Mouse (Mus musculus): Measurements from ENCODE around the gene Ppp1r15a. TPM values are rescaled to one million over a fixed set of nuclear protein-coding genes. Genes with fewer than 3 reads are reported as not detected.

Ppp1r15a gene
- total and polyA plus RNA-seq, 3 experiments = 27.3 to 36.0 (median 29.6) TPM

- H3K36me3 ChIP-seq (ENCODE audit: control insufficient read depth, insufficient read depth, low read length) = no peaks in the 10 kb centered on the region
- H3K9ac ChIP-seq (ENCODE audit: low read depth, low read length) = no peak overlapping the region
- H3K4me1 ChIP-seq (ENCODE audit: control insufficient read depth, insufficient read depth, low read length) = no peaks in the 10 kb centered on the region
- no peak for TF ChIP-seq EP300 (IDR thresholded peaks at IDR 0.05; ENCODE audit: insufficient read depth, low read depth, low read length)
- TF ChIP-seq POLR2A (IDR thresholded peaks at IDR 0.05; ENCODE audit: insufficient read depth, low read depth, low read length) = no peak
- TF ChIP-seq CTCF (IDR thresholded peaks at IDR 0.05) = no peak
- no peak overlapping the region for H3K27ac ChIP-seq
- H3K79me2 ChIP-seq (replicated peaks; ENCODE audit: control insufficient read depth, insufficient read depth, low read length) = no peaks in the 10 kb centered on the region
- H3K4me3 ChIP-seq = no peak overlapping the region
- no peak for DNase-seq
- 92% methylated on average over 16 of the region's 16 CpGs for WGBS
- no peaks in the 10 kb centered on the region for H3K27me3 ChIP-seq (ENCODE audit: control insufficient read depth, insufficient read depth, low read length)
- intact Hi-C loops (cut with DNase I) = loop anchor here (10.0 kb wide), 1 partner anchor 135 kb away; the partner anchor contains the start of gene Ntn5
Observed at GRCm38 (mm10) chr7:45549641-45550436, 23.8 kb upstream of the Ppp1r15a start.

GRCm38 (mm10) chr7:45544525-45544924 lies 18.5 kb upstream of the Ppp1r15a start:
- no peak for DNase-seq
- no peaks in the 10 kb centered on the region for H3K27me3 ChIP-seq (ENCODE audit: control insufficient read depth, insufficient read depth, low read length)
- H3K27ac ChIP-seq = no peak overlapping the region
- H3K36me3 ChIP-seq (ENCODE audit: control insufficient read depth, insufficient read depth, low read length) = no peaks in the 10 kb centered on the region
- H3K4me3 ChIP-seq = no peak overlapping the region
- WGBS = 92% methylated on average over 1 of the region's 1 CpGs
- intact Hi-C loops (cut with DNase I) = no loop called here
- H3K79me2 ChIP-seq (replicated peaks; ENCODE audit: control insufficient read depth, insufficient read depth, low read length) = no peaks in the 10 kb centered on the region
- no peak overlapping the region for H3K9ac ChIP-seq (ENCODE audit: low read depth, low read length)
- H3K4me1 ChIP-seq (ENCODE audit: control insufficient read depth, insufficient read depth, low read length) = no peaks in the 10 kb centered on the region
- TF ChIP-seq POLR2A (IDR thresholded peaks at IDR 0.05; ENCODE audit: insufficient read depth, low read depth, low read length) (no peak), CTCF (IDR thresholded peaks at IDR 0.05) (peak; percentile 47), EP300 (IDR thresholded peaks at IDR 0.05; ENCODE audit: insufficient read depth, low read depth, low read length) (no peak)

- H3K4me3 ChIP-seq = no peak overlapping the region
- TF ChIP-seq EP300 (IDR thresholded peaks at IDR 0.05; ENCODE audit: insufficient read depth, low read depth, low read length) = no peak
- TF ChIP-seq POLR2A (IDR thresholded peaks at IDR 0.05; ENCODE audit: insufficient read depth, low read depth, low read length) = no peak
- no peak for TF ChIP-seq CTCF (IDR thresholded peaks at IDR 0.05)
- no peak overlapping the region for H3K9ac ChIP-seq (ENCODE audit: low read depth, low read length)
- intact Hi-C loops (cut with DNase I) = no loop called here
- no peaks in the 10 kb centered on the region for H3K27me3 ChIP-seq (ENCODE audit: control insufficient read depth, insufficient read depth, low read length)
- no peaks in the 10 kb centered on the region for H3K36me3 ChIP-seq (ENCODE audit: control insufficient read depth, insufficient read depth, low read length)
- 79% methylated on average over 2 of the region's 2 CpGs for WGBS
- DNase-seq = no peak
- no peak overlapping the region for H3K27ac ChIP-seq
- H3K4me1 ChIP-seq (ENCODE audit: control insufficient read depth, insufficient read depth, low read length) = no peaks in the 10 kb centered on the region
- no peaks in the 10 kb centered on the region for H3K79me2 ChIP-seq (replicated peaks; ENCODE audit: control insufficient read depth, insufficient read depth, low read length)
Observed at GRCm38 (mm10) chr7:45540213-45540612, 14.1 kb upstream of the Ppp1r15a start.

DNA sequence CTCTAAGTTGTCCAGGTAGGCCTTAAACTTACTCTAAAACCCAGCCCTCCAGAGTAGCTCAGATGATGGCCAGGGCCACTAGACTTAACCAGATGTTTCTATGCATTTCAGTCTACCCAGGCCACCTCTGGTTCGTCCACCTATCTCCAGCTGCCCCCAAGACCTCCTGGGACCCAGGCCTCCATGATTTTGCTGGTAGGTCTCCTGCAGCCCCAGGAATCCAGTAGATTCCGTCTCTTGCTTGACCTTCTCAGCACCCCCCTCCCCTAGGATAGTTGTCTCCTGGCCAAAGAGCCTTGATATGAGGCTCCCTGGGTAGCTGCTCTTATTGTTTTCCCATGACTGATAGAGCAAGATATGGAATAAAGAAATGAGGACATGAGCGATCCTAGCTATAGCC lies 13.0 kb upstream of the Ppp1r15a start:
- no peaks in the 10 kb centered on the region for H3K27me3 ChIP-seq (ENCODE audit: control insufficient read depth, insufficient read depth, low read length)
- DNase-seq = no peak
- no peak overlapping the region for H3K4me3 ChIP-seq
- H3K79me2 ChIP-seq (replicated peaks; ENCODE audit: control insufficient read depth, insufficient read depth, low read length) = no peaks in the 10 kb centered on the region
- H3K27ac ChIP-seq = no peak overlapping the region
- no peak overlapping the region for H3K9ac ChIP-seq (ENCODE audit: low read depth, low read length)
- intact Hi-C loops (cut with DNase I) = no loop called here
- TF ChIP-seq POLR2A (IDR thresholded peaks at IDR 0.05; ENCODE audit: insufficient read depth, low read depth, low read length) (no peak), CTCF (IDR thresholded peaks at IDR 0.05) (no peak; the same call in 1 of the 2 replicates), EP300 (IDR thresholded peaks at IDR 0.05; ENCODE audit: insufficient read depth, low read depth, low read length) (no peak)
- H3K4me1 ChIP-seq (ENCODE audit: control insufficient read depth, insufficient read depth, low read length) = no peaks in the 10 kb centered on the region
- WGBS = 79% methylated on average over 3 of the region's 3 CpGs
- H3K36me3 ChIP-seq (ENCODE audit: control insufficient read depth, insufficient read depth, low read length) = no peaks in the 10 kb centered on the region

DNA sequence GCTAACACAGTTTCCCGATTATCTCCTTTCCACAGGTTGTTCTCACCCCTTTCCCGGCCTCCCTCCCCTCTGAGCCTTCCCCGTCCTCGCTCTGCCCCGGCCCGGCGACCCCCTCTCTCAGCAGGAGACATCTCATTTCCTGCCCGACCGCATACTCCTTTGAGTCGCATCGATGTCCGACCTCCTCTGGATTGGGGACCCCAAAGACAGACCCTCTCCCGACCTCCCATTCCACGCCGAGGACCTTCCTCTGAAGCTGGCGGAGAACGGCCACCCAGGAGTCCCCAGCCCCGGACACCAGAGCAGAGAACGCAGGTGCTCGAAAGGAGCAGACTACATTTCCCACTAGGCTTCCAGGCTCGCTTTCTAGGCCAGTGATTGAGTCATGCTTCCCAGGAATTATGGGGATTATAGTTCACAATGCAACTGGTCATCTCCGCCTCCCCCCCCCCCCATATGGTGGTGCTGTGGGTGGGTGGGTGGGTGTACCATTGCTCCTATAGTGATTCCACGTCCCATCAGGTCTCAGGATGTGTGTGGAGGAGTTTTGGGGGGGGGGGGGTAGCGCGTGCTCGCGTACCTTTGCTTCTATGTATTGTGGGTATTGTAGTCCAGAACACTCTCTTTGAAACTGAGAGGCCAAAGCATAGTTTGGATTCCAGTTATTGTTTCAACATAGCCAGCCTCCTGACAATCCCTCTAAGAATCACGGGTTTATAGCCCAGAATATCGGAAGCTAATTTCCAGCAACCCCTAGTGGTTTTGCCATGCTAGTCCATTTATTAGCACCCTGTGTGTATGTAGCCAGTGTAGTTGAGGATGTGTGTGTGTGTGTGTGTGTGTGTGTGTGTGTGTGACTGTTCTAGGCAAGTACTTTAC lies 12.3 kb upstream of the Ppp1r15a start:
- no peaks in the 10 kb centered on the region for H3K4me1 ChIP-seq (ENCODE audit: control insufficient read depth, insufficient read depth, low read length)
- H3K27me3 ChIP-seq (ENCODE audit: control insufficient read depth, insufficient read depth, low read length) = no peaks in the 10 kb centered on the region
- H3K27ac ChIP-seq = no peak overlapping the region
- peak overlapping the region; percentile 58 for H3K4me3 ChIP-seq
- no peaks in the 10 kb centered on the region for H3K36me3 ChIP-seq (ENCODE audit: control insufficient read depth, insufficient read depth, low read length)
- DNase-seq = peak; percentile 56 to 58
- TF ChIP-seq EP300 (IDR thresholded peaks at IDR 0.05; ENCODE audit: insufficient read depth, low read depth, low read length) (no peak), CTCF (IDR thresholded peaks at IDR 0.05) (peak; percentile 54)
- H3K9ac ChIP-seq (ENCODE audit: low read depth, low read length) = peak overlapping the region; percentile 37
- 5% methylated on average over 28 of the region's 29 CpGs for WGBS
- H3K79me2 ChIP-seq (replicated peaks; ENCODE audit: control insufficient read depth, insufficient read depth, low read length) = no peaks in the 10 kb centered on the region
- intact Hi-C loops (cut with DNase I) = no loop called here
